ENCODE assay signal across 8 mouse cellular contexts in the genomic region with DNA sequence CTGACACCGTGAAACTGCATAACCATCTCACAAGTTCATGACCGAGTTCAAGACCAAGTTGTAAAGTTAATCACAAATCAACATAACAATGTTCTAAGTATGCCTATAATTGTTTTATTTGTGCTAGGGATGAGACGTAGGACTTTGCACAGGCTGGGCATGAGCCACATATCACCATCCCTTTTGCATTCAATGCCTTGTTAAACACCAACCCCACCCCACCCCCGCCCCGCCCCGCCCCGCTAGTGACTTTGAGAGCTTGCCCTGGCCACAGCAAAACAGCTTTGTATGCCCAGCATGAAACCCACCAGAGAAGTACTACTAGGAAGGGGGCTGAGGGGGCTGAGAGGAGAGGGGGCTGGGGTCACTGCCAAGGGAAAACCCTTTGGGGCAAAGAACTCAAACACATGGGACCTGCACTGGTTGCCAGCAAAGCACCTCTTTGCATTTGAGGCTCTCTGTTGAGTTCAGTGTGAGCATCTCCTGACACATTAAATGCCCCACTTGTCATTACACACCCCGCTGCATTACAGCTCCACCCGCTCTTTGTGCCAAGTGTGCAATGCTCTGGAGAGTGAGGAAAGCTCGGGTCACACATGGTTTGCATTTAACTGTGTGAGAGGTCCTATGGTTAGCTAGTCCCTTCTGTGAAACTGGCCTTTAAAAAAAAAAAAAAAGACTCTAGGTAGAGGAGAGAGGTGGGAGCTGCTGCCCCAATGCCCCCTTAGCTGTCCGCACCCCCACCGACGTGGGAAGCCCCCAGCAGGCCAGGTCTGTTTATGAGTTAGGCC.
DNase-seq lines count a peak whose midpoint lies in the region; ATAC-seq and TF ChIP-seq lines count a peak whose summit lies in the region.

No protein-coding gene starts in this region.

- no peak for TF ChIP-seq CTCF in cerebellum, adult 2 months (IDR thresholded peaks at IDR 0.05; ENCODE audit: borderline replicate concordance, insufficient read depth, low read depth, low read length)

- no peak for DNase-seq in heart, adult 9 months (ENCODE audit: low spot score in 2 of 2)
- DNase-seq in ZHBTc4 (ENCODE audit: low read depth, low spot score) = peak; percentile 82
- no peak for DNase-seq in midbrain, embryonic 14.5 days
- DNase-seq in urinary bladder, adult 2 months (ENCODE audit: low spot score) = no peak
- no peak for DNase-seq in cerebellum, adult 11 months
- DNase-seq in cerebellum, adult 2 months = no peak

- ATAC-seq in heart, embryonic 13.5 days (ENCODE audit: extremely low read depth, insufficient number of reproducible peaks, low FRiP score, low TSS enrichment) = no peak
- peak; percentile 12; the same call in 1 of the 2 replicates for ATAC-seq in hindbrain, embryonic 16.5 days
- ATAC-seq in midbrain, embryonic 14.5 days (ENCODE audit: low FRiP score, low TSS enrichment) = no peak

- peaks cover 29% of the 10 kb centered on the region for H3K36me3 ChIP-seq in heart, embryonic 13.5 days
- H3K36me3 ChIP-seq in hindbrain, embryonic 16.5 days (ENCODE audit: control insufficient read depth, insufficient read depth, low read length) = no peaks in the 10 kb centered on the region
- no peaks in the 10 kb centered on the region for H3K36me3 ChIP-seq in midbrain, embryonic 14.5 days (ENCODE audit: control insufficient read depth, insufficient read depth, low read length)

- peak overlapping the region; percentile 18; the same call in 1 of the 2 replicates for H3K4me2 ChIP-seq in heart, embryonic 13.5 days
- H3K4me2 ChIP-seq in hindbrain, embryonic 16.5 days (ENCODE audit: low read length) = no peak overlapping the region
- H3K4me2 ChIP-seq in midbrain, embryonic 14.5 days (ENCODE audit: low read length) = no peak overlapping the region

- H3K9ac ChIP-seq in heart, embryonic 13.5 days = peak overlapping the region; percentile 59
- no peak overlapping the region for H3K9ac ChIP-seq in hindbrain, embryonic 16.5 days (ENCODE audit: low read depth, low read length)
- H3K9ac ChIP-seq in midbrain, embryonic 14.5 days (replicated peaks; ENCODE audit: low read length) = no peak overlapping the region

- WGBS in heart, embryonic 13.5 days = 56% methylated on average over 13 of the region's 13 CpGs
- WGBS in hindbrain, embryonic 16.5 days = 45% methylated on average over 12 of the region's 13 CpGs
- WGBS in midbrain, embryonic 14.5 days = 58% methylated on average over 13 of the region's 13 CpGs
- WGBS in cerebellum, adult 2 months = 59% methylated on average over 13 of the region's 13 CpGs

- TF ChIP-seq POLR2A in cerebellum, adult 2 months (IDR thresholded peaks at IDR 0.05; ENCODE audit: borderline replicate concordance, insufficient read depth, low read length) = no peak

- no peaks in the 10 kb centered on the region for H3K9me3 ChIP-seq in heart, embryonic 13.5 days
- no peaks in the 10 kb centered on the region for H3K9me3 ChIP-seq in hindbrain, embryonic 16.5 days (ENCODE audit: control insufficient read depth, low read length)
- H3K9me3 ChIP-seq in midbrain, embryonic 14.5 days (ENCODE audit: control insufficient read depth, low read length) = no peaks in the 10 kb centered on the region

- no peaks in the 10 kb centered on the region for H3K27me3 ChIP-seq in heart, embryonic 13.5 days (replicated peaks)
- H3K27me3 ChIP-seq in hindbrain, embryonic 16.5 days (replicated peaks; ENCODE audit: control insufficient read depth, insufficient read depth, low read length) = no peaks in the 10 kb centered on the region
- no peaks in the 10 kb centered on the region for H3K27me3 ChIP-seq in midbrain, embryonic 14.5 days (ENCODE audit: control insufficient read depth, insufficient read depth, low read length)
- no peaks in the 10 kb centered on the region for H3K27me3 ChIP-seq in cerebellum, adult 2 months (ENCODE audit: control insufficient read depth, insufficient read depth, low read length)

- no peak overlapping the region for H3K4me3 ChIP-seq in heart, embryonic 13.5 days
- H3K4me3 ChIP-seq in hindbrain, embryonic 16.5 days (ENCODE audit: low read length) = no peak overlapping the region
- no peak overlapping the region for H3K4me3 ChIP-seq in midbrain, embryonic 14.5 days (replicated peaks; ENCODE audit: low read depth, low read length)
- no peak overlapping the region for H3K4me3 ChIP-seq in cerebellum, adult 2 months (replicated peaks; ENCODE audit: insufficient read depth, low read depth, low read length)

- peaks cover 35% of the 10 kb centered on the region for H3K4me1 ChIP-seq in heart, embryonic 13.5 days
- peaks cover 11% of the 10 kb centered on the region for H3K4me1 ChIP-seq in hindbrain, embryonic 16.5 days (ENCODE audit: control insufficient read depth, insufficient read depth, low read depth, low read length)
- H3K4me1 ChIP-seq in midbrain, embryonic 14.5 days (ENCODE audit: control insufficient read depth, insufficient read depth, low read length) = peaks cover 10% of the 10 kb centered on the region
- peaks cover 7% of the 10 kb centered on the region for H3K4me1 ChIP-seq in cerebellum, adult 2 months (ENCODE audit: control insufficient read depth, insufficient read depth, low read length)

- peak overlapping the region; percentile 87 for H3K27ac ChIP-seq in heart, embryonic 13.5 days (replicated peaks)
- no peak overlapping the region for H3K27ac ChIP-seq in hindbrain, embryonic 16.5 days (ENCODE audit: low read depth, low read length)
- H3K27ac ChIP-seq in midbrain, embryonic 14.5 days (replicated peaks; ENCODE audit: low read depth, low read length) = 0 out of 2 replicates have a peak overlapping the region, but pooled peaks have one; percentile 20
- no peak overlapping the region for H3K27ac ChIP-seq in cerebellum, adult 2 months (ENCODE audit: insufficient read depth, low read length)

Comparison
In these comparisons a context has a peak if more than half of its experiments do, and no peak if none do; other contexts are left out.
1. H3K27ac ChIP-seq: peak in heart, embryonic 13.5 days (single experiment) and midbrain, embryonic 14.5 days (single experiment); none in hindbrain, embryonic 16.5 days (single experiment) and cerebellum, adult 2 months (single experiment).